Mouse (Mus musculus): ENCODE data around the gene Furin. TPM values are rescaled to one million over a fixed set of nuclear protein-coding genes. Genes with fewer than 3 reads are reported as not detected.

Furin gene
- total and polyA plus RNA-seq, 3 experiments = 1.5 to 20.9 (median 13.5) TPM

- TF ChIP-seq MYC (IDR thresholded peaks at IDR 0.05; ENCODE audit: low read depth, low read length) (0 out of 2 replicates have a peak, but pooled peaks have one; percentile 6), NELFE (IDR thresholded peaks at IDR 0.05; ENCODE audit: low read depth, low read length) (peak; percentile 36; the same call in 1 of the 2 replicates), PAX5 (IDR thresholded peaks at IDR 0.05; ENCODE audit: low read length) (no peak), NRF1 (IDR thresholded peaks at IDR 0.05; ENCODE audit: low read depth, low read length) (no peak), JUND (conservative IDR thresholded peaks at IDR 0.05; ENCODE audit: low read depth, low read length) (no peak), POLR2A (IDR thresholded peaks at IDR 0.05; ENCODE audit: low read depth, low read length) (peak; percentile 47; the same call in 1 of the 2 replicates), USF1 (IDR thresholded peaks at IDR 0.05; ENCODE audit: low read depth, low read length) (no peak), CTCF (conservative IDR thresholded peaks at IDR 0.05 in 1 of 2, IDR thresholded peaks at IDR 0.05 in 1 of 2; ENCODE audit: low read depth in 2 of 2, low read length in 2 of 2) (no peak), KAT2A (IDR thresholded peaks at IDR 0.05; ENCODE audit: insufficient replicate concordance, low read length) (no peak), HCFC1 (IDR thresholded peaks at IDR 0.05; ENCODE audit: low read depth, low read length) (no peak), MXI1 (IDR thresholded peaks at IDR 0.05; ENCODE audit: low read depth, low read length) (no peak), JUN (IDR thresholded peaks at IDR 0.05; ENCODE audit: insufficient read depth, low read depth, low read length) (no peak), ZNF384 (IDR thresholded peaks at IDR 0.05; ENCODE audit: low read depth, low read length) (no peak), CHD2 (IDR thresholded peaks at IDR 0.05; ENCODE audit: low read length) (peak; percentile 48; the same call in 1 of the 2 replicates), ELF1 (IDR thresholded peaks at IDR 0.05; ENCODE audit: low read depth, low read length) (0 out of 2 replicates have a peak, but pooled peaks have one; percentile 8), MAFK (IDR thresholded peaks at IDR 0.05; ENCODE audit: insufficient replicate concordance, low read length) (no peak), ZC3H11A (IDR thresholded peaks at IDR 0.05; ENCODE audit: low read depth, low read length) (no peak), E2F4 (IDR thresholded peaks at IDR 0.05; ENCODE audit: insufficient replicate concordance, low read depth, low read length) (no peak), EP300 (IDR thresholded peaks at IDR 0.05; ENCODE audit: low read length) (no peak), BHLHE40 (IDR thresholded peaks at IDR 0.05; ENCODE audit: low read depth, low read length) (no peak), ETS1 (conservative IDR thresholded peaks at IDR 0.05; ENCODE audit: low read depth, low read length) (no peak), MAZ (IDR thresholded peaks at IDR 0.05; ENCODE audit: low read depth, low read length) (no peak), IRF4 (IDR thresholded peaks at IDR 0.05; ENCODE audit: low read depth, low read length) (no peak), GABPA (IDR thresholded peaks at IDR 0.05; ENCODE audit: insufficient replicate concordance, low read depth, low read length) (no peak), SMC3 (IDR thresholded peaks at IDR 0.05; ENCODE audit: low read depth, low read length) (no peak), MAX (IDR thresholded peaks at IDR 0.05; ENCODE audit: low read length) (no peak; the same call in 1 of the 2 replicates), USF2 (conservative IDR thresholded peaks at IDR 0.05; ENCODE audit: low read depth, low read length) (no peak), SIN3A (IDR thresholded peaks at IDR 0.05; ENCODE audit: low read length) (peak; percentile 61; the same call in 1 of the 2 replicates), UBTF (IDR thresholded peaks at IDR 0.05; ENCODE audit: low read depth, low read length) (0 out of 2 replicates have a peak, but pooled peaks have one; percentile 37)
Measured at GRCm38 (mm10) chr7:80370649-80371040, 34.6 kb downstream of the Furin start.

More at GRCm38 (mm10) chr7:80370649-80371040, 34.6 kb downstream of the Furin start:
- in situ Hi-C loops (cut with MboI; ENCODE audit: low pct_ligation_motif_present, low pct_unique_long_range_greater_than_20kb, low sequenced_read_pairs) = loop anchor here (10.0 kb wide), 1 partner anchor 226 kb away; no protein-coding TSS in a partner anchor
- Histone ChIP-seq H3K4me3 (replicated peaks in 1 of 3; ENCODE audit: low read depth in 2 of 3, low read length in 2 of 3, poor library complexity in 1 of 3) (peak overlapping the region; percentile 81 to 93 (median 88)), H3K9ac (ENCODE audit: insufficient read depth, low read depth) (peak overlapping the region; percentile 95), H3K4me1 (ENCODE audit: control insufficient read depth in 1 of 2, insufficient read depth in 2 of 2) (peaks cover 22 to 68% of the 10 kb centered on the region in 2 experiments), H3K27me3 (replicated peaks) (no peaks in the 10 kb centered on the region), H3K9me3 (replicated peaks; ENCODE audit: low read length) (no peaks in the 10 kb centered on the region), H3K79me2 (replicated peaks; ENCODE audit: control insufficient read depth, extremely low read depth, insufficient read depth, poor library complexity, severe bottlenecking) (peaks cover 6% of the 10 kb centered on the region), H3K4me2 (ENCODE audit: insufficient read depth, low read depth, poor library complexity, severe bottlenecking) (peak overlapping the region; percentile 80; the same call in 1 of the 2 replicates), H3K27ac (ENCODE audit: insufficient read depth, low read depth) (peak overlapping the region; percentile 61; the same call in 1 of the 2 replicates), H3K36me3 (replicated peaks in 1 of 2; ENCODE audit: control insufficient read depth in 1 of 2, insufficient read depth in 1 of 2, low read length in 1 of 2) (peaks cover 29 to 31% of the 10 kb centered on the region in 2 experiments)
- dilution Hi-C loops (cut with MboI; ENCODE audit: extremely low pct_ligation_motif_present, extremely low pct_unique_long_range_greater_than_20kb, low sequenced_read_pairs) = no loop called here
- peak; percentile 60 for DNase-seq (ENCODE audit: extremely low read depth)
